Mouse (Mus musculus) ES-E14 (cell line): ENCODE data around the gene Gm4907.

Source experiments
- CHD2 ChIP-seq: IDR thresholded peaks from 2 replicates; pipeline ENCODE4 v1.6.1; 2014; ENCODE audit warnings: mild to moderate bottlenecking, low read depth, low read length, inconsistent platforms
- MAFK ChIP-seq: IDR thresholded peaks from 2 replicates; pipeline ENCODE4 v1.6.1; 2014; ENCODE audit warnings: mild to moderate bottlenecking, low read depth, low read length, inconsistent platforms; ENCODE audit not compliant: insufficient read depth

- TF ChIP-seq MAFK (no peak), CHD2 (no peak)
Measured at GRCm38 (mm10) chrX:23954161-23954560, 71.8 kb downstream of the Gm4907 start.
